Mouse (Mus musculus) ES-Bruce4 (cell line): ENCODE data around the gene Nsrp1. TPM values are rescaled to one million over a fixed set of nuclear protein-coding genes. Genes with fewer than 3 reads are reported as not detected.

ENCODE experiments used
- H3K27ac ChIP-seq: 2 replicates; pipeline ENCODE4 v1.5.1; 2012; ENCODE audit warnings: low read length, inconsistent platforms; ENCODE audit not compliant: insufficient read depth
- H3K27me3 ChIP-seq: 2 replicates; pipeline ENCODE4 v1.6.1; 2012; ENCODE audit warnings: mild to moderate bottlenecking, low read length, inconsistent platforms; ENCODE audit not compliant: control insufficient read depth, poor library complexity, insufficient read depth, severe bottlenecking
- H3K36me3 ChIP-seq: 2 replicates; pipeline ENCODE4 v1.6.1; 2012; ENCODE audit warnings: inconsistent platforms, mild to moderate bottlenecking, low read length, moderate library complexity; ENCODE audit not compliant: control insufficient read depth, poor library complexity, insufficient read depth, severe bottlenecking
- H3K4me1 ChIP-seq: one replicate; pipeline ENCODE4 v1.8.1; 2011; ENCODE audit warnings: low read length; ENCODE audit not compliant: control insufficient read depth, insufficient read depth
- H3K4me3 ChIP-seq: 2 replicates; pipeline ENCODE4 v1.5.1; 2011; ENCODE audit warnings: low read depth, mild to moderate bottlenecking, low read length
- H3K9ac ChIP-seq: 2 replicates; pipeline ENCODE4 v1.6.1; 2012; ENCODE audit warnings: low read depth, mild to moderate bottlenecking, inconsistent platforms; ENCODE audit not compliant: poor library complexity, severe bottlenecking
- H3K9me3 ChIP-seq: replicated peaks from 2 replicates; pipeline ENCODE4 v1.6.1; 2012; ENCODE audit warnings: mild to moderate bottlenecking, low read length, inconsistent platforms; ENCODE audit not compliant: control insufficient read depth, poor library complexity, insufficient read depth, severe bottlenecking
- CTCF ChIP-seq: IDR thresholded peaks from one replicate; pipeline ENCODE4 v1.8.1; 2011; ENCODE audit warnings: low read depth, low read length
- EP300 ChIP-seq: IDR thresholded peaks from 2 replicates; pipeline ENCODE4 v1.6.1; 2011; ENCODE audit warnings: low read depth, low read length; ENCODE audit not compliant: insufficient read depth
- POLR2A ChIP-seq: IDR thresholded peaks from one replicate; pipeline ENCODE4 v1.8.1; 2011; ENCODE audit warnings: low read length; ENCODE audit not compliant: insufficient read depth
- polyA plus RNA-seq: library from polyadenylated mRNA; stranded (reverse); fragments of >200 nt; gene quantifications from 2 replicates; pipeline ENCODE4 v1.2.4, GENCODE M21; 2011; ENCODE audit warnings: low read depth; ENCODE audit not compliant: missing spikeins, insufficient read depth, insufficient read length

Gene Nsrp1
- polyA plus RNA-seq, 1 experiment: 28.3 TPM

GRCm38 (mm10) chr11:77098332-77098972 lies 20.2 kb upstream of the Nsrp1 start:
- H3K4me3 ChIP-seq: no peak overlapping the region
- no peak overlapping the region for H3K9ac ChIP-seq
- peaks cover 2% of the 10 kb centered on the region; the same call in 1 of the 2 replicates for H3K27me3 ChIP-seq
- H3K4me1 ChIP-seq: no peaks in the 10 kb centered on the region
- no peak overlapping the region for H3K27ac ChIP-seq
- no peaks in the 10 kb centered on the region for H3K9me3 ChIP-seq
- TF ChIP-seq CTCF: no peak
- no peak for TF ChIP-seq POLR2A
- no peak for TF ChIP-seq EP300
- no peaks in the 10 kb centered on the region for H3K36me3 ChIP-seq

- no peak overlapping the region for H3K4me3 ChIP-seq
- H3K27ac ChIP-seq: no peak overlapping the region
- no peak for TF ChIP-seq CTCF
- no peak for TF ChIP-seq EP300
- no peak for TF ChIP-seq POLR2A
- H3K9me3 ChIP-seq: no peaks in the 10 kb centered on the region
- H3K9ac ChIP-seq: no peak overlapping the region
- H3K27me3 ChIP-seq: no peaks in the 10 kb centered on the region
- no peaks in the 10 kb centered on the region for H3K36me3 ChIP-seq
- H3K4me1 ChIP-seq: no peaks in the 10 kb centered on the region
These were observed 18.8 kb upstream of the Nsrp1 start for GRCm38 (mm10) chr11:77096991-77097390.

GRCm38 (mm10) chr11:77096581-77096980 lies 18.3 kb upstream of the Nsrp1 start:
- H3K27me3 ChIP-seq: no peaks in the 10 kb centered on the region
- H3K27ac ChIP-seq: no peak overlapping the region
- H3K4me3 ChIP-seq: no peak overlapping the region
- H3K36me3 ChIP-seq: no peaks in the 10 kb centered on the region
- H3K9ac ChIP-seq: no peak overlapping the region
- no peaks in the 10 kb centered on the region for H3K4me1 ChIP-seq
- no peaks in the 10 kb centered on the region for H3K9me3 ChIP-seq
- no peak for TF ChIP-seq EP300
- no peak for TF ChIP-seq POLR2A
- TF ChIP-seq CTCF: no peak

- no peak for TF ChIP-seq CTCF
- TF ChIP-seq POLR2A: no peak
- no peak for TF ChIP-seq EP300
- H3K4me3 ChIP-seq: no peak overlapping the region
- H3K36me3 ChIP-seq: no peaks in the 10 kb centered on the region
- H3K9me3 ChIP-seq: no peaks in the 10 kb centered on the region
- no peak overlapping the region for H3K27ac ChIP-seq
- no peaks in the 10 kb centered on the region for H3K4me1 ChIP-seq
- H3K9ac ChIP-seq: no peak overlapping the region
- no peaks in the 10 kb centered on the region for H3K27me3 ChIP-seq
These were observed 17.0 kb upstream of the Nsrp1 start for GRCm38 (mm10) chr11:77095206-77095605.

- Histone ChIP-seq H3K36me3 (no peaks in the 10 kb centered on the region), H3K27ac (no peak overlapping the region), H3K9me3 (no peaks in the 10 kb centered on the region), H3K27me3 (no peaks in the 10 kb centered on the region), H3K4me1 (no peaks in the 10 kb centered on the region), H3K4me3 (no peak overlapping the region), H3K9ac (no peak overlapping the region)
- TF ChIP-seq POLR2A (no peak), CTCF (no peak), EP300 (no peak)
These were observed 15.9 kb upstream of the Nsrp1 start for GRCm38 (mm10) chr11:77094136-77094535.

GRCm38 (mm10) chr11:77093208-77093607 lies 15.0 kb upstream of the Nsrp1 start:
- no peak overlapping the region for H3K4me3 ChIP-seq
- no peak overlapping the region for H3K27ac ChIP-seq
- no peaks in the 10 kb centered on the region for H3K9me3 ChIP-seq
- H3K4me1 ChIP-seq: no peaks in the 10 kb centered on the region
- no peak overlapping the region for H3K9ac ChIP-seq
- TF ChIP-seq POLR2A (no peak), EP300 (no peak), CTCF (peak; percentile 29)
- H3K36me3 ChIP-seq: no peaks in the 10 kb centered on the region
- H3K27me3 ChIP-seq: no peaks in the 10 kb centered on the region
